9 mouse cellular contexts compared by ENCODE assay signal in genomic region chr17:44814508-44815175, GRCm38 (mm10). TPM values are rescaled to one million over a fixed set of nuclear protein-coding genes. Genes with fewer than 3 reads are reported as not detected.
A peak's percentile ranks its signal among the peaks of the same experiment; 100 is the strongest.
DNase-seq lines count a peak whose midpoint lies in the region; ATAC-seq lines count a peak whose summit lies in the region.
"Had no signal": no experiment of that assay in that cellular context is flagged by ENCODE, and none has a peak within 500 bp of the region (broad histone marks: within the 10 kb centered on the region; RNA-seq: fewer than 3 reads in every experiment).

Gene Runx2 (minus strand): TSS chr17:44814797.

- H3K36me3 ChIP-seq in hindbrain, embryonic 16.5 days (ENCODE audit: control insufficient read depth, insufficient read depth, low read length) = no peaks in the 10 kb centered on the region
- no peaks in the 10 kb centered on the region for H3K36me3 ChIP-seq in hindbrain, embryonic 13.5 days
- no peaks in the 10 kb centered on the region for H3K36me3 ChIP-seq in limb, embryonic 15.5 days

- H3K27ac ChIP-seq in hindbrain, embryonic 16.5 days (ENCODE audit: low read depth, low read length) = no peak within 1 kb of the TSS
- no peak within 1 kb of the TSS for H3K27ac ChIP-seq in hindbrain, embryonic 13.5 days
- no peak within 1 kb of the TSS; the same call in 1 of the 2 replicates for H3K27ac ChIP-seq in limb, embryonic 15.5 days

- H3K4me3 ChIP-seq in hindbrain, embryonic 16.5 days (ENCODE audit: low read length) = no peak within 1 kb of the TSS; the same call in 1 of the 2 replicates
- H3K4me3 ChIP-seq in hindbrain, embryonic 13.5 days = no peak within 1 kb of the TSS
- H3K4me3 ChIP-seq in limb, embryonic 15.5 days = peak within 1 kb of the TSS; percentile 23

- DNase-seq in 3134 (ENCODE audit: extremely low read depth, insufficient read length, low spot score) = peak; percentile 72
- DNase-seq in adrenal gland, postnatal 14 days = no peak
- DNase-seq in cerebellum, postnatal 10 days = no peak
- DNase-seq in kidney, postnatal 10 days = no peak
- DNase-seq in cerebellum, adult 11-12 months = no peak
- DNase-seq: gastrocnemius, postnatal 36 days had no signal

- no peak within 1 kb of the TSS for H3K9ac ChIP-seq in hindbrain, embryonic 16.5 days (ENCODE audit: low read depth, low read length)
- no peak within 1 kb of the TSS for H3K9ac ChIP-seq in hindbrain, embryonic 13.5 days
- H3K9ac ChIP-seq in limb, embryonic 15.5 days = no peak within 1 kb of the TSS

- ATAC-seq in hindbrain, embryonic 16.5 days = no peak
- ATAC-seq in hindbrain, embryonic 13.5 days (ENCODE audit: low FRiP score) = no peak
- ATAC-seq in limb, embryonic 15.5 days (ENCODE audit: insufficient number of reproducible peaks, low FRiP score, low TSS enrichment, low read depth) = 0 out of 2 replicates have a peak, but pooled peaks have one; percentile 30

- H3K4me1 ChIP-seq in hindbrain, embryonic 16.5 days (ENCODE audit: control insufficient read depth, insufficient read depth, low read depth, low read length) = peaks cover 2% of the 10 kb centered on the region; the same call in 1 of the 2 replicates
- peaks cover 9% of the 10 kb centered on the region; the same call in 1 of the 2 replicates for H3K4me1 ChIP-seq in hindbrain, embryonic 13.5 days (replicated peaks)
- H3K4me1 ChIP-seq in limb, embryonic 15.5 days = no peaks in the 10 kb centered on the region

- peak within 1 kb of the TSS; percentile 25; the same call in 1 of the 2 replicates for H3K4me2 ChIP-seq in hindbrain, embryonic 16.5 days (ENCODE audit: low read length)
- H3K4me2 ChIP-seq in hindbrain, embryonic 13.5 days = no peak within 1 kb of the TSS
- peak within 1 kb of the TSS; percentile 3; the same call in 1 of the 2 replicates for H3K4me2 ChIP-seq in limb, embryonic 15.5 days

- H3K9me3 ChIP-seq in hindbrain, embryonic 16.5 days (ENCODE audit: control insufficient read depth, low read length) = no peaks in the 10 kb centered on the region
- no peaks in the 10 kb centered on the region for H3K9me3 ChIP-seq in hindbrain, embryonic 13.5 days
- H3K9me3 ChIP-seq in limb, embryonic 15.5 days = no peaks in the 10 kb centered on the region

- H3K27me3 ChIP-seq in hindbrain, embryonic 16.5 days (replicated peaks; ENCODE audit: control insufficient read depth, insufficient read depth, low read length) = no peaks in the 10 kb centered on the region
- no peaks in the 10 kb centered on the region for H3K27me3 ChIP-seq in hindbrain, embryonic 13.5 days
- H3K27me3 ChIP-seq in limb, embryonic 15.5 days = no peaks in the 10 kb centered on the region

- WGBS in hindbrain, embryonic 16.5 days = 37% methylated on average over 3 of the region's 3 CpGs
- 22% methylated on average over 3 of the region's 3 CpGs for WGBS in hindbrain, embryonic 13.5 days
- WGBS in limb, embryonic 15.5 days = 47% methylated on average over 3 of the region's 3 CpGs

RNA-seq across cellular contexts. Expression of gene Runx2, which starts in this region (rescaled TPM):
- polyA plus RNA-seq in hindbrain, embryonic 16.5 days (2015; fragmentation: Nextera tagmentation; extraction: Ambion mirVana) = 0.31 and 0.55 TPM in 2 replicates
- polyA plus RNA-seq in hindbrain, embryonic 13.5 days (2015; fragmentation: Nextera tagmentation; extraction: Ambion mirVana) = 0.62 and 1.5 TPM in 2 replicates
- 11.5 and 15.9 TPM in 2 replicates for total RNA-seq in adrenal gland, postnatal 14 days (2021)
- 13.1 and 17.7 TPM in 2 replicates for polyA plus RNA-seq in limb, embryonic 15.5 days (2015; fragmentation: Nextera tagmentation; extraction: Ambion mirVana)
